Mouse (Mus musculus): Measurements from ENCODE around the gene Sh3kbp1. TPM values are rescaled to one million over a fixed set of nuclear protein-coding genes. Genes with fewer than 3 reads are reported as not detected.

Sh3kbp1 gene
- 28.2 TPM for polyA plus RNA-seq (2014; fragmentation: Illumina TruSeq; extraction: RNeasy Lipid Tissue Mini Kit (QIAGEN cat#74804); ENCODE audit: low read depth, low replicate concordance)

DNA sequence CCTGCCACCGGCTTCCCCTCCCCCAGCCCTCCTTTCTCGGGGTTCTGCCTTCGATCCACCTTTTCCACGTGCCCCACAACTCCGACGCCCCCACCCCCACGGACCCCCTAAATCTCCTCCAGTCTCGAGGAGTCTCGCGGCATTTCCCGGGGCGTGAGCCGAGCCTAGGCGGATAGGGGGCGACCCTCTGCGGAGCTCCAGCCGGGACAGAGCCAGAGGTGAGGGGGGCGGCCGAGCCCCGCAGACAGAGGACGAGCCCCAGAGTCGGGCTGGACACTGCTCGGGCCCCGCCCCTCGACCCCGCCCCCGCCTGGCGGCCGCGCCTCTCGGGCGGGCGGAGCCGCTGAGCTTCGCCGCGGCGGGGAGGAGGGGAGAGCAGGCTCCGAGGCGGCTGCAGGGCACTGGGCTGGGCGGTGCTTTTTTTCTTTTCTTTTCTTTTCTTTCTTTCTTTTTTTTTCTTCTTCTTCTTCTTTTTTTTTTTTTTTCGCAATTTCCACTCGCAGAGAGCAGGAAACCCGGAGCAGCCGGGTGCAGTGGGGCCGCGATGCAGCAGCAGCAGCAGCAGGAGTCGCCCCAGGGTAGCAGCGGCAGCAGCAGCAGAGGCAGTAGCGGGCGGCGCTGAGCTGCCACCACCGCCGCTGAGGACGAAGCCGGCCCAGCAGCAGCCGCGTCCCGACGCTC, at the start of gene Sh3kbp1:
Sh3kbp1 (plus strand) TSS at position 366 of the 681 bp plus-strand sequence.

GRCm38 (mm10) chrX:159988002-159988960, 361.2 kb downstream of the Sh3kbp1 start, which contains the start of gene Map3k15:
TSS of gene Map3k15 (plus strand) at chrX:159988433.

Other genes with a start within 250 kb of the Sh3kbp1 start
- 11.1 TPM for gene Map7d2, start 212.7 kb upstream of the Sh3kbp1 start, polyA plus RNA-seq (2014; fragmentation: Illumina TruSeq; extraction: RNeasy Lipid Tissue Mini Kit (QIAGEN cat#74804); ENCODE audit: low read depth, low replicate concordance)
- gene Bclaf3, start 100.6 kb upstream of the Sh3kbp1 start, polyA plus RNA-seq (2014; fragmentation: Illumina TruSeq; extraction: RNeasy Lipid Tissue Mini Kit (QIAGEN cat#74804); ENCODE audit: low read depth, low replicate concordance): 34.2 TPM

All from adrenal gland, adult 10 weeks (tissue).